ENCODE assay signal across 8 mouse cellular contexts in genomic region chr9:111571619-111572018, GRCm38 (mm10).
DNase-seq lines count a peak whose midpoint lies in the region.

No protein-coding gene starts in this region.

- peak; percentile 40 for DNase-seq in heart, postnatal 4 days
- DNase-seq in heart, postnatal 36 days: no peak
- peak; percentile 15 for DNase-seq in right cerebral cortex, postnatal 14 days
- DNase-seq in right cerebral cortex, postnatal 25 days: no peak
- peak; percentile 51 for DNase-seq in adrenal gland, postnatal 10 days
- DNase-seq in retina, embryonic 14.5 days (ENCODE audit: low spot score): peak; percentile 44
- no peak for DNase-seq in thymus, postnatal 25 days
- no peak for DNase-seq in left cerebral cortex, postnatal 4 days

- intact Hi-C loops in heart, postnatal 36 days (cut with DNase I): loop anchor here (5.0 kb wide), 2 partner anchors 74 to 346 kb away; no protein-coding TSS in a partner anchor
- intact Hi-C loops in left cerebral cortex, postnatal 4 days (cut with DNase I): no loop called here

Comparison
In these comparisons a context has a peak if more than half of its experiments do, and no peak if none do; other contexts are left out.
1. DNase-seq: peak in heart, postnatal 4 days (single experiment), right cerebral cortex, postnatal 14 days (single experiment), adrenal gland, postnatal 10 days (single experiment) and retina, embryonic 14.5 days (single experiment); none in heart, postnatal 36 days (0 of 2), right cerebral cortex, postnatal 25 days (single experiment), thymus, postnatal 25 days (single experiment) and left cerebral cortex, postnatal 4 days (single experiment).